Mouse (Mus musculus): ENCODE measurements around the gene Dtnbp1. TPM values are rescaled to one million over a fixed set of nuclear protein-coding genes. Genes with fewer than 3 reads are reported as not detected.
A peak's percentile ranks its signal among the peaks of the same experiment; 100 is the strongest.

Dtnbp1 gene
- polyA plus RNA-seq, 1 experiment from 2014 or later, result 118 TPM

DNA sequence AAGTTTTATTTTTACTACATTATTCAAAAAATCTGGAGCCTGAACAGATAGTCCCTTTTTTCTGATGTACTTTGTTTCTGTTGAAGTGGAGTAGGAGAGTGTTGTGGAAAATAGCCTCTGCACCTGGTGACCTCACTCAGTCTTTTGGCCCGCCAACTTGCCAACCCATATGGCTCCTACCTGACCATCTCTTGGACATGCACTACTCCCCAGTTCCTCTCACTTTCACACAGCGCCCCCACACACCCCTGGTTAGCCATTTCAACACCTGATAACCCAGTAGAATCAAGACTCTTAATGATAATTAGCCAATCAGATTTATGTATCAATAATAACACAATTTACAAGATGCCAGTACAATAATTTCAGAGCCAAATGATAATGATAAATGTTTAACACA lies 115.7 kb downstream of the Dtnbp1 start:
- WGBS, result 94% methylated on average over 2 of the region's 2 CpGs
- Histone ChIP-seq H3K4me3 (no peak overlapping the region), H3K4me2 (no peak overlapping the region), H3K27ac (replicated peaks) (no peak overlapping the region), H3K36me3 (peaks cover 35% of the 10 kb centered on the region), H3K9me3 (no peaks in the 10 kb centered on the region), H3K9ac (no peak overlapping the region), H3K27me3 (no peaks in the 10 kb centered on the region), H3K4me1 (replicated peaks) (peaks cover 21% of the 10 kb centered on the region)
- ATAC-seq (ENCODE audit: low read depth), result no peak

GRCm38 (mm10) chr13:44881001-44881400 lies 120.9 kb downstream of the Dtnbp1 start:
- WGBS, result 82% methylated on average over 4 of the region's 4 CpGs
- Histone ChIP-seq H3K4me1 (replicated peaks) (peaks cover 45% of the 10 kb centered on the region), H3K27ac (replicated peaks) (no peak overlapping the region), H3K36me3 (peaks cover 15% of the 10 kb centered on the region), H3K27me3 (no peaks in the 10 kb centered on the region), H3K9ac (no peak overlapping the region), H3K4me3 (no peak overlapping the region), H3K9me3 (no peaks in the 10 kb centered on the region), H3K4me2 (no peak overlapping the region)
- ATAC-seq (ENCODE audit: low read depth), result no peak

DNA sequence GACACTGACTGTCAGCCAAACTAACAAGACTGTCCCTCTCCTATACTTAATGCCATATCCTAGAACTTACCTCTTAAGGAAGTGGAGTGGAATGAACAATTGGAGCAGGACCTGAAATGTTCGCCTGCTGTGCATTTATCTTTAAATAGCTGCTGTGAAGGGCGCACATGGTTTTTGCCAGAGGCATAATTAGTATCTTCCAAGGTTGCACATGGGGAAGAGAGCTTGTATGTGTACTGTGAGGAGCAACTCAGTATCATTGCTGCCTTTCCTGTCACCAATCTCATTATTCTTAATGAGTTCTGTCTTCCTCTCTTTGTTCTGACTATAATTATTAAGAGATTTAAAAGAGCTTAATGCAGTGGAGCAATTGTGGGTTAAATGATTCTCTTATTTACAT lies 125.1 kb downstream of the Dtnbp1 start:
- H3K9ac ChIP-seq, result no peak overlapping the region
- WGBS, result 44% methylated on average over 2 of the region's 2 CpGs
- ATAC-seq (ENCODE audit: low read depth), result peak; percentile 32; the same call in 1 of the 2 replicates
- H3K27me3 ChIP-seq, result no peaks in the 10 kb centered on the region
- peak overlapping the region; percentile 28; the same call in 1 of the 2 replicates for H3K27ac ChIP-seq (replicated peaks)
- H3K4me3 ChIP-seq, result no peak overlapping the region
- H3K4me1 ChIP-seq (replicated peaks), result peaks cover 54% of the 10 kb centered on the region
- peaks cover 23% of the 10 kb centered on the region for H3K36me3 ChIP-seq
- no peaks in the 10 kb centered on the region for H3K9me3 ChIP-seq
- H3K4me2 ChIP-seq, result no peak overlapping the region

Other genes starting within 250 kb of the Dtnbp1 start
- 0.12 TPM in 1 of 2 replicates, not detected in the other for gene Gm9817, start 76.5 kb upstream of the Dtnbp1 start, polyA plus RNA-seq (2015; fragmentation: Nextera tagmentation; extraction: Ambion mirVana)

Data from neural tube, embryonic 13.5 days (tissue).